Mouse (Mus musculus): Measurements from ENCODE around the gene Nup210.
A peak's percentile ranks its signal among the peaks of the same experiment; 100 is the strongest.

- TF ChIP-seq CTCF (IDR thresholded peaks at IDR 0.05; ENCODE audit: control insufficient read depth, insufficient read depth, insufficient read length) (no peak), MYOD1 (IDR thresholded peaks at IDR 0.05; ENCODE audit: control insufficient read depth, insufficient read length, low read depth) (no peak), MYOG (IDR thresholded peaks at IDR 0.05; ENCODE audit: control insufficient read depth, extremely low read depth, insufficient read length) (no peak), USF1 (IDR thresholded peaks at IDR 0.05; ENCODE audit: low read depth) (peak; percentile 27)
Observed at GRCm38 (mm10) chr6:91014198-91014958, 102.3 kb downstream of the Nup210 start.

All from C2C12 (cell line).